Mouse (Mus musculus): ENCODE results near the gene Kcnma1. TPM values are rescaled to one million over a fixed set of nuclear protein-coding genes. Genes with fewer than 3 reads are reported as not detected.

The Kcnma1 gene
- polyA plus RNA-seq, 1 experiment = not detected

DNA sequence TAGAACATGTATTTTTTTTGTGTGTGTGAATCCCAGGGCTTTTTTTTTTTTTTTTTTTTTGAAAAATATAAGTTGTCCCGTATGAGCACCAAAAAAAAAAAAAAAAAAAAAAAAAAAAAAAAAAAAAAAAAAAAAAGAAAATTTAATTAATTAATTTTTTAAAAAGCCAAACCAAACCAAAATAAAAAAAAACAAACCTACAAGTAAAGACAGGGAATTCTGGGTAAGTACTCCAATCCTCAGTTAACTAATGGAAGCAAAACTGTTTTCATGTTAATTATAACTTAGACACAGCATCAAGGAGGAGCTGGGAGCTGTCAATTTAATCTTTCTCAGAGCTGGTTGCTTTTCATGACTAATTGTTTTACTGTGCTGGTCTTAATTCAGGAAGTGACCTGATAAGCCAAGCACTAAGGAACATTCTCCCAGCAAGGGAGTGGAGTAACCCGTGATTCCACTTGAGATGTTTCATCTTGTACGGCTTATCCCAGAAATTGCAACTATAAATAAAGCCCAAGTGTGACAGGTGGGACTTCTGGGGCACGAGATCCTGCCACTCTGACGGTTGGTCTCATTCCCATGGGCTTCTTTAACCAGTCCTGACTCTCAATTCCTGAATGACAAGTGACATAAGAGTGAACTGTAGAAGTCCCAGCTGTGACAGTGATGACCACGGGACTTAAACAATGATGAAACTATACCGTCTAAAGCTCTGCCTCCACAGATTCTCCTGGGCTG, 424.4 kb downstream of the Kcnma1 start:
- no peaks in the 10 kb centered on the region for H3K4me1 ChIP-seq (ENCODE audit: control insufficient read depth, insufficient read depth, low read length)
- WGBS = 60% methylated on average over 7 of the region's 7 CpGs
- H3K27ac ChIP-seq (ENCODE audit: control insufficient read depth, insufficient read depth, low read depth, low read length, poor library complexity) = no peak overlapping the region
- H3K4me3 ChIP-seq (replicated peaks; ENCODE audit: control insufficient read depth, low read depth, low read length) = no peak overlapping the region
- no peak for TF ChIP-seq CTCF (IDR thresholded peaks at IDR 0.05; ENCODE audit: control insufficient read depth, insufficient read depth, low read length)
- no peak for TF ChIP-seq POLR2A (IDR thresholded peaks at IDR 0.05; ENCODE audit: borderline replicate concordance, control insufficient read depth, low read depth, low read length)

DNA sequence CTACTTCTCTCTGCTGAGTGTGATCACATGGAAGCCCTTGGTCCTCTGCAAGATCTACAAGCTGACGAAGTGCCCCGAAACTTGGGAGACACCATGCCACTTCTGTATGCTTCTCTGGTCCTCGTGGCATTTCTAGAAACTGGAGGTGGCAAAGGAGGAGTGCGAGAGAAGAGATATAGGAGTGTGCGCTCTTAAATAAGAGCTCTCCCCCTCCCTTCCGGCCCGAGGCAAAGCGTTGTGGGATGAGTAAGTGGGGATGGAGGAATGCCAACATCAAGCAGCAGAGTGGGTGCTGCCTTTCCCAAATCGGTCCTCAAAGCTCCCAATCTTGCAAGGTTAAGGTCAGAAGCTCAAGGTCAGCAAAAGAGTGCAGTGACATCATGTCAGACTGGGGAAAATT, 426.8 kb downstream of the Kcnma1 start:
- H3K27ac ChIP-seq (ENCODE audit: control insufficient read depth, insufficient read depth, low read depth, low read length, poor library complexity) = no peak overlapping the region
- H3K4me1 ChIP-seq (ENCODE audit: control insufficient read depth, insufficient read depth, low read length) = no peaks in the 10 kb centered on the region
- WGBS = 69% methylated on average over 9 of the region's 9 CpGs
- TF ChIP-seq POLR2A (IDR thresholded peaks at IDR 0.05; ENCODE audit: borderline replicate concordance, control insufficient read depth, low read depth, low read length) = no peak
- TF ChIP-seq CTCF (IDR thresholded peaks at IDR 0.05; ENCODE audit: control insufficient read depth, insufficient read depth, low read length) = no peak
- no peak overlapping the region for H3K4me3 ChIP-seq (replicated peaks; ENCODE audit: control insufficient read depth, low read depth, low read length)

GRCm38 (mm10) chr14:23583235-23583634, 431.1 kb downstream of the Kcnma1 start:
- no peak overlapping the region for H3K27ac ChIP-seq (ENCODE audit: control insufficient read depth, insufficient read depth, low read depth, low read length, poor library complexity)
- WGBS = 13% methylated on average over 2 of the region's 2 CpGs
- H3K4me3 ChIP-seq (replicated peaks; ENCODE audit: control insufficient read depth, low read depth, low read length) = no peak overlapping the region
- TF ChIP-seq POLR2A (IDR thresholded peaks at IDR 0.05; ENCODE audit: borderline replicate concordance, control insufficient read depth, low read depth, low read length) (no peak), CTCF (IDR thresholded peaks at IDR 0.05; ENCODE audit: control insufficient read depth, insufficient read depth, low read length) (no peak)
- no peaks in the 10 kb centered on the region for H3K4me1 ChIP-seq (ENCODE audit: control insufficient read depth, insufficient read depth, low read length)

DNA sequence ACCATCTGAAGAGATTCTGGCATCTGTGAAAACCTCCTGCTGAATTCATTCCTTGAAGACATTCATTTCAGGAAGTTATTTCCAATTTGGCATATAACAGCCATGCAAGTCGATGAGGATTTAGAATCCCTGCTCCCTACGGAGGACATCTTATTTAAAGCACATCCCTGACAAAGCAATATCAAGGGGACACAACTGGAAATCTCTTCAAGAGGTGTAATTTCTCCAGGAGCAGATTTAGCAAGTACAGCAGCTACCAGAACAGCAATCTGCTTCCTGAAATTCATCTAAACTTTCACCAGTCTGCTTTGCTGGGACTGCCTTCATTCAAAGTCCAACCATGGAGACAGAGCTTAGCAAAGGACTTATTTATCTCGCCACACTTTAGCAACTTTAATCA, 433.0 kb downstream of the Kcnma1 start:
- WGBS = 71% methylated on average over 3 of the region's 3 CpGs
- Histone ChIP-seq H3K4me3 (replicated peaks; ENCODE audit: control insufficient read depth, low read depth, low read length) (no peak overlapping the region), H3K4me1 (ENCODE audit: control insufficient read depth, insufficient read depth, low read length) (no peaks in the 10 kb centered on the region), H3K27ac (ENCODE audit: control insufficient read depth, insufficient read depth, low read depth, low read length, poor library complexity) (no peak overlapping the region)
- TF ChIP-seq POLR2A (IDR thresholded peaks at IDR 0.05; ENCODE audit: borderline replicate concordance, control insufficient read depth, low read depth, low read length) (no peak), CTCF (IDR thresholded peaks at IDR 0.05; ENCODE audit: control insufficient read depth, insufficient read depth, low read length) (no peak)

DNA sequence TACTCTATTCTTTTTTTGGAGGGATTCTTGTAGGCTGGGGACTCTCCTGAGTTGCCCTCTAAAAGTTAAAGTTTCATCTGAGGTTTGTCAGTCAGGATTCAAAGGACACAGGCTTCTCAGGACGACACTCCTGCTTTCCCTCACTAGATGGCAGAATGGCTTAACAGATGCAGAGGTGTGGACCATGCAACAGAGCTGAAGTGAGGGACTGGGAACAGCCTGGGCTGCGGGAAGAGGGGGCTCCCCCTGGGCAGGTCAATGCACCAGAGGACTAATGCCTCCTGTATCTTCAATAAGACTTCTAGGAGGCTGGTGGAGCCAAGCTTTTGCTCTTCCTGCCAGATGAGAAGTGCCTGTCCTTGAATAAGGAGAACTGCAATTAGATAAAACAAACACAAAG, 438.3 kb downstream of the Kcnma1 start:
- no peak overlapping the region for H3K27ac ChIP-seq (ENCODE audit: control insufficient read depth, insufficient read depth, low read depth, low read length, poor library complexity)
- no peak for TF ChIP-seq POLR2A (IDR thresholded peaks at IDR 0.05; ENCODE audit: borderline replicate concordance, control insufficient read depth, low read depth, low read length)
- no peak for TF ChIP-seq CTCF (IDR thresholded peaks at IDR 0.05; ENCODE audit: control insufficient read depth, insufficient read depth, low read length)
- H3K4me1 ChIP-seq (ENCODE audit: control insufficient read depth, insufficient read depth, low read length) = no peaks in the 10 kb centered on the region
- H3K4me3 ChIP-seq (replicated peaks; ENCODE audit: control insufficient read depth, low read depth, low read length) = no peak overlapping the region
- WGBS = 0% methylated on average over 2 of the region's 2 CpGs

DNA sequence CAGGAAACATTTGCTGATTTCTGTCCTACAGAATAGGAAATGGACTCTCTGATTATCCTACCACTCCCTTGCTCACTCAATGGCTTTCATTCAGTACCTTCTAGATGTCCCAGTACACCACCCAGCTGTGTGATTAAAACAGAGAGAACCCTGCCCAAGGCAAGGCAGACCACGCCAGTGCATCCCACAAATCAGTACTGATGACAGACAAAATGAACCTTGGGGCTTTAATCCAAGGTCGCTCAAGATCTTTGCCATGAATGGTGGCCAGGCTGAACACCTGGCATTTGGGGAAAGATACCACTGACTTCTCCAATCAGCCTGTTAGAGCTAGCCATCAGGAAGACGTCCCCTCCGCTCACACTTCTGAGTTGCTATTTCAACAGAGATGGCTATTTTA, 440.2 kb downstream of the Kcnma1 start:
- 68% methylated on average over 4 of the region's 4 CpGs for WGBS

DNA sequence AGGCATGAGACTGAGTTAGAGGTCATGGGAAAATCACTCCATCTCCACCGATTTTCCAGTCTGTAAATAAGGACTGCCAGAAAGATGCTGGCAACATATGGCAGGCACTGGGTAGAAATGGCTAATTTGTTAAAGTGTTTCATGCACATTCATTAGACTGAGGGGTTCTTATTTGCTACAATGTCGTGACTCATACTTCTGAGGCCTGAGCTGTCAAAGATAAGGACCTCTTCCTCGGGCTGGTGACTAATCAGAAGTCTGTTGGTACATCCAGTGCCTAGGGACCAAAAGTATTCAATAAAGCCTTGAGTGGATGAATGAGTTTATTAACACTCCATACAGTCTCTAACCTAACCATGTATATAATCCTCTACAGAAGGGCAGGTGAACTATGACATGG, 440.9 kb downstream of the Kcnma1 start:
- H3K4me1 ChIP-seq (ENCODE audit: control insufficient read depth, insufficient read depth, low read length) = no peaks in the 10 kb centered on the region
- TF ChIP-seq CTCF (IDR thresholded peaks at IDR 0.05; ENCODE audit: control insufficient read depth, insufficient read depth, low read length) = no peak
- no peak for TF ChIP-seq POLR2A (IDR thresholded peaks at IDR 0.05; ENCODE audit: borderline replicate concordance, control insufficient read depth, low read depth, low read length)
- no peak overlapping the region for H3K4me3 ChIP-seq (replicated peaks; ENCODE audit: control insufficient read depth, low read depth, low read length)
- no peak overlapping the region for H3K27ac ChIP-seq (ENCODE audit: control insufficient read depth, insufficient read depth, low read depth, low read length, poor library complexity)
- 25% methylated on average over 3 of the region's 3 CpGs for WGBS

More for the DNA sequence above, 440.2 kb downstream of the Kcnma1 start:
- Histone ChIP-seq H3K4me1 (ENCODE audit: control insufficient read depth, insufficient read depth, low read length) (no peaks in the 10 kb centered on the region), H3K27ac (ENCODE audit: control insufficient read depth, insufficient read depth, low read depth, low read length, poor library complexity) (no peak overlapping the region), H3K4me3 (replicated peaks; ENCODE audit: control insufficient read depth, low read depth, low read length) (no peak overlapping the region)
- TF ChIP-seq CTCF (IDR thresholded peaks at IDR 0.05; ENCODE audit: control insufficient read depth, insufficient read depth, low read length) (no peak), POLR2A (IDR thresholded peaks at IDR 0.05; ENCODE audit: borderline replicate concordance, control insufficient read depth, low read depth, low read length) (no peak)

GRCm38 (mm10) chr14:23572778-23573177, 441.5 kb downstream of the Kcnma1 start:
- TF ChIP-seq CTCF (IDR thresholded peaks at IDR 0.05; ENCODE audit: control insufficient read depth, insufficient read depth, low read length) = no peak
- TF ChIP-seq POLR2A (IDR thresholded peaks at IDR 0.05; ENCODE audit: borderline replicate concordance, control insufficient read depth, low read depth, low read length) = no peak
- Histone ChIP-seq H3K4me1 (ENCODE audit: control insufficient read depth, insufficient read depth, low read length) (no peaks in the 10 kb centered on the region), H3K4me3 (replicated peaks; ENCODE audit: control insufficient read depth, low read depth, low read length) (no peak overlapping the region), H3K27ac (ENCODE audit: control insufficient read depth, insufficient read depth, low read depth, low read length, poor library complexity) (no peak overlapping the region)
- WGBS = 65% methylated on average over 1 of the region's 1 CpGs

GRCm38 (mm10) chr14:23570251-23570650, 444.0 kb downstream of the Kcnma1 start:
- H3K4me1 ChIP-seq (ENCODE audit: control insufficient read depth, insufficient read depth, low read length) = no peaks in the 10 kb centered on the region
- TF ChIP-seq POLR2A (IDR thresholded peaks at IDR 0.05; ENCODE audit: borderline replicate concordance, control insufficient read depth, low read depth, low read length) = no peak
- TF ChIP-seq CTCF (IDR thresholded peaks at IDR 0.05; ENCODE audit: control insufficient read depth, insufficient read depth, low read length) = no peak
- H3K4me3 ChIP-seq (replicated peaks; ENCODE audit: control insufficient read depth, low read depth, low read length) = no peak overlapping the region
- no peak overlapping the region for H3K27ac ChIP-seq (ENCODE audit: control insufficient read depth, insufficient read depth, low read depth, low read length, poor library complexity)
- WGBS = 48% methylated on average over 1 of the region's 1 CpGs
